8 mouse cellular contexts compared by ENCODE assay signal in the genomic region with DNA sequence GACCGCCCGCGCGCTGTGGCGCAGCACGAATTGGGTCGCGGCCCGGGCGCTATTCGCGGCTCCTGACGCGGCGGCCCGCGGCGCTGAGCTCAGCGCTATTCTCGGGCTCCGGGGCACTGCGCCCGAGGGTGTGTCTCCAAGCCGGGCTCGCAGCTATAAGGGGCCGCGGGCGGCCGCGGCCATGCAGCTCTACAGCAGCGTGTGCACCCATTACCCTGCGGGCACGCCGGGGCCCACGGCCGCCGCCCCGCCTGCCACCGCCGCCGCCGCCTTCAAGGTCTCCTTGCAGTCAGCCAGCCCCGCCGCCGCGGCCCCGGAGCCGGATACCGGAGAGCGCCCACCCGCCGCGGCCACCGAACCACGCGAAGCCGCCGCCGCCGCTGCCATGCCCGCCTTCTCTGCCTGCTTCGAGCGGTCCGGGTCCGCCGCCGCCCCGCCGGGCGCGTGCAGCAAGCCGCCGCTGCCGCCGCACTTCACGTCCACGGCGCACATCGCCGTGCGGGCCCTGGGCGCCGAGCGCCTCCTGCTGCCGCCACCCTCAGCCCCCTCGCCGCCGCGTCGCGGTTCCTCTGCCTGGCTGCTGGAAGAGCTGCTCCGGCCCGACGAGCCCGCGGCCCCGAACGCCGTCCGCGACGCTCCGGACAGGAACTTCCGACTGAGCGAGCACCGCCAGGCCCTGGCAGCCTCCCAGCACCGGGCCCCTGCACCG. TPM values are rescaled to one million over a fixed set of nuclear protein-coding genes. Genes with fewer than 3 reads are reported as not detected.
DNase-seq lines count a peak whose midpoint lies in the region; ATAC-seq lines count a peak whose summit lies in the region.

No protein-coding gene starts in this region.

- H3K4me1 ChIP-seq in heart, embryonic 16.5 days (ENCODE audit: control insufficient read depth, insufficient read depth, low read length): peaks cover 11% of the 10 kb centered on the region
- peaks cover 21% of the 10 kb centered on the region for H3K4me1 ChIP-seq in liver, embryonic 16.5 days (ENCODE audit: control insufficient read depth, low read depth, low read length)
- no peaks in the 10 kb centered on the region for H3K4me1 ChIP-seq in neural tube, embryonic 11.5 days (ENCODE audit: control insufficient read depth, insufficient read depth, low read length)
- H3K4me1 ChIP-seq in stomach, embryonic 16.5 days (ENCODE audit: control insufficient read depth, insufficient read depth, low read length): 0 out of 2 replicates have a peak, but pooled peaks cover 5% of the 10 kb centered on the region

- ATAC-seq in erythroid progenitor cell, adult 5-6 weeks (replicated peaks; ENCODE audit: low FRiP score, poor library complexity, severe bottlenecking): peak; percentile 40; the same call in 1 of the 2 replicates
- peak; percentile 82 for ATAC-seq in heart, embryonic 16.5 days (replicated peaks; ENCODE audit: extremely low read depth, insufficient read depth, low FRiP score)
- ATAC-seq in liver, embryonic 16.5 days (ENCODE audit: low read depth): peak; percentile 73
- peak; percentile 88 for ATAC-seq in neural tube, embryonic 11.5 days (ENCODE audit: insufficient read depth, low FRiP score, low TSS enrichment)
- peak; percentile 79 for ATAC-seq in stomach, embryonic 16.5 days (ENCODE audit: insufficient read depth, low FRiP score)

- under 1% methylated on average over 97 of the region's 108 CpGs for WGBS in heart, embryonic 16.5 days
- WGBS in liver, embryonic 16.5 days (ENCODE audit: insufficient replicate concordance): under 1% methylated on average over 91 of the region's 108 CpGs
- WGBS in neural tube, embryonic 11.5 days: under 1% methylated on average over 72 of the region's 108 CpGs
- WGBS in stomach, embryonic 16.5 days: under 1% methylated on average over 108 of the region's 108 CpGs

- peak overlapping the region; percentile 90 for H3K4me2 ChIP-seq in heart, embryonic 16.5 days (ENCODE audit: low read depth, low read length)
- peak overlapping the region; percentile 96 for H3K4me2 ChIP-seq in liver, embryonic 16.5 days (ENCODE audit: low read depth, low read length)
- peak overlapping the region; percentile 81 for H3K4me2 ChIP-seq in neural tube, embryonic 11.5 days (ENCODE audit: low read depth)
- H3K4me2 ChIP-seq in stomach, embryonic 16.5 days (ENCODE audit: low read depth, low read length): peak overlapping the region; percentile 54

- no peaks in the 10 kb centered on the region for H3K27me3 ChIP-seq in heart, embryonic 16.5 days (ENCODE audit: control insufficient read depth, insufficient read depth, low read length)
- peaks cover 16% of the 10 kb centered on the region for H3K27me3 ChIP-seq in liver, embryonic 16.5 days (ENCODE audit: control insufficient read depth, insufficient read depth, low read depth, low read length)
- peaks cover 13% of the 10 kb centered on the region for H3K27me3 ChIP-seq in neural tube, embryonic 11.5 days (ENCODE audit: control insufficient read depth, insufficient read depth, low read length)
- no peaks in the 10 kb centered on the region for H3K27me3 ChIP-seq in stomach, embryonic 16.5 days (ENCODE audit: control insufficient read depth, insufficient read depth, low read length)

- peak overlapping the region; percentile 99 for H3K9ac ChIP-seq in heart, embryonic 16.5 days (ENCODE audit: low read length)
- H3K9ac ChIP-seq in liver, embryonic 16.5 days (ENCODE audit: low read depth, low read length): peak overlapping the region; percentile 80
- H3K9ac ChIP-seq in neural tube, embryonic 11.5 days (ENCODE audit: low read length): peak overlapping the region; percentile 72
- peak overlapping the region; percentile 88 for H3K9ac ChIP-seq in stomach, embryonic 16.5 days (ENCODE audit: low read length)

- peak; percentile 16 to 64 for DNase-seq in urinary bladder, adult 18-20 months (ENCODE audit: low spot score in 2 of 2)
- no peak for DNase-seq in urinary bladder, postnatal 10 days (ENCODE audit: low spot score)
- DNase-seq in kidney, postnatal 25 days: peak; percentile 55 to 81
- peak; percentile 69 for DNase-seq in neural tube, embryonic 11.5 days (ENCODE audit: low spot score)

- no peaks in the 10 kb centered on the region for H3K9me3 ChIP-seq in heart, embryonic 16.5 days (replicated peaks; ENCODE audit: control insufficient read depth, low read length)
- no peaks in the 10 kb centered on the region for H3K9me3 ChIP-seq in liver, embryonic 16.5 days (replicated peaks; ENCODE audit: control insufficient read depth, low read length)
- H3K9me3 ChIP-seq in neural tube, embryonic 11.5 days (ENCODE audit: control insufficient read depth, low read length): no peaks in the 10 kb centered on the region
- H3K9me3 ChIP-seq in stomach, embryonic 16.5 days (replicated peaks; ENCODE audit: control insufficient read depth, low read length): no peaks in the 10 kb centered on the region

- H3K36me3 ChIP-seq in heart, embryonic 16.5 days (ENCODE audit: control insufficient read depth, insufficient read depth): no peaks in the 10 kb centered on the region
- no peaks in the 10 kb centered on the region for H3K36me3 ChIP-seq in liver, embryonic 16.5 days (ENCODE audit: control insufficient read depth, insufficient read depth)
- H3K36me3 ChIP-seq in neural tube, embryonic 11.5 days (ENCODE audit: control insufficient read depth, insufficient read depth, low read length): no peaks in the 10 kb centered on the region
- no peaks in the 10 kb centered on the region for H3K36me3 ChIP-seq in stomach, embryonic 16.5 days (ENCODE audit: control insufficient read depth, insufficient read depth, low read length)

- H3K27ac ChIP-seq in heart, embryonic 16.5 days (ENCODE audit: low read length): peak overlapping the region; percentile 98
- peak overlapping the region; percentile 90 for H3K27ac ChIP-seq in liver, embryonic 16.5 days (ENCODE audit: low read length)
- peak overlapping the region; percentile 67 for H3K27ac ChIP-seq in neural tube, embryonic 11.5 days (ENCODE audit: low read depth, low read length)
- H3K27ac ChIP-seq in stomach, embryonic 16.5 days (ENCODE audit: low read length): peak overlapping the region; percentile 92

- H3K4me3 ChIP-seq in heart, embryonic 16.5 days (ENCODE audit: low read length): peak overlapping the region; percentile 93
- peak overlapping the region; percentile 76 for H3K4me3 ChIP-seq in liver, embryonic 16.5 days (ENCODE audit: low read depth, low read length)
- peak overlapping the region; percentile 68 for H3K4me3 ChIP-seq in neural tube, embryonic 11.5 days (ENCODE audit: low read depth, low read length)
- peak overlapping the region; percentile 77 for H3K4me3 ChIP-seq in stomach, embryonic 16.5 days (replicated peaks; ENCODE audit: low read length)

RNA-seq across cellular contexts. Expression of a gene that starts 0.5 kb away (rescaled TPM):
- total RNA-seq in erythroid progenitor cell, adult 5-6 weeks (2015; ENCODE audit: low replicate concordance): 3.6 and 13.4 TPM in 2 replicates
- total RNA-seq in erythroid progenitor cell, adult 5-6 weeks (2017; ENCODE audit: low replicate concordance): 3.7 and 6.5 TPM in 2 replicates
- polyA plus RNA-seq in heart, embryonic 16.5 days (2015; fragmentation: Nextera tagmentation; extraction: Ambion mirVana): 6.9 and 7.6 TPM in 2 replicates
- 0.56 and 0.73 TPM in 2 replicates for polyA plus RNA-seq in liver, embryonic 16.5 days (2015; fragmentation: Nextera tagmentation; extraction: Ambion mirVana)
- 1.0 and 1.3 TPM in 2 replicates for polyA plus RNA-seq in neural tube, embryonic 11.5 days (2014; fragmentation: Nextera tagmentation; extraction: Ambion mirVana)
- polyA plus RNA-seq in stomach, embryonic 16.5 days (2015; fragmentation: Nextera tagmentation; extraction: Ambion mirVana): 0.84 and 1.7 TPM in 2 replicates
